Mouse (Mus musculus) lung, adult 2 months (tissue): ENCODE results near the gene Atg13.

Experiments
- CTCF ChIP-seq: fragments of 200-500 bp; IDR thresholded peaks from 2 replicates; pipeline ENCODE4 v1.5.1; 2011; ENCODE audit warnings: mild to moderate bottlenecking, low read length, control low read depth; ENCODE audit not compliant: insufficient read depth
- POLR2A ChIP-seq: fragments of 200-500 bp; IDR thresholded peaks from 2 replicates; pipeline ENCODE4 v1.6.1; 2011; ENCODE audit warnings: low read depth, mild to moderate bottlenecking, control low read depth, low read length, borderline replicate concordance; ENCODE audit errors: extremely low read depth

DNA sequence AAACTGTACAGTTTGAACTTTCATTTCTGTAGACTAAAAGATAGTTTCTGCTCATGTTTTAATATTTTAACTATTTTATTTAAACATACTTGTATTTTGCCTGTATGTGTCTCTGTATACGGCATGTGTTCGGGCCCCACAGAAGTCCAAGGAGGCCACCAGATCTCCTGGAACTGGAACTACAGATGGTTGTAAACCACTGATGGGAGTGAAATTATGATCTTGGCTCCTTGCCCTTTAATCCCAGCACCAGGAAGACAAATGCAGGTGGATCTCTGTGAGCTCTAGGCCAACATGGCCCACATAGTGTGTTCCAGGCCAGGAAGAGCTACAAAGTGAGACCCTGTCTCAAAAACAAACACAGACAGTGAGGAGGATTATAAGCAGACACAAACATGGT is 9.0 kb downstream of the Atg13 start:
- TF ChIP-seq CTCF: no peak
- TF ChIP-seq POLR2A: no peak
